Mouse (Mus musculus): Measurements from ENCODE around the gene Acan.

- no peak for TF ChIP-seq CTCF (IDR thresholded peaks at IDR 0.05; ENCODE audit: low read depth, low read length)
- no peak for TF ChIP-seq GATA1 (IDR thresholded peaks at IDR 0.05; ENCODE audit: borderline replicate concordance, low read length)
Measured at GRCm38 (mm10) chr7:79052081-79052480, 1.2 kb upstream of the Acan start.

All from G1E (cell line).